Mouse (Mus musculus) lung, postnatal 0 days (tissue): ENCODE results near the gene Tma7.

Experiments
- CTCF ChIP-seq: IDR thresholded peaks from 2 replicates; pipeline ENCODE4 v1.5.1; 2016; ENCODE audit warnings: antibody characterized with exemption, mild to moderate bottlenecking
- EP300 ChIP-seq: IDR thresholded peaks from 2 replicates; pipeline ENCODE4 v1.6.1; 2016; ENCODE audit warnings: antibody characterized with exemption, mild to moderate bottlenecking, control low read depth

GRCm38 (mm10) chr9:109111591-109111990 is 29.2 kb upstream of the Tma7 start:
- no peak for TF ChIP-seq CTCF
- TF ChIP-seq EP300, result no peak
